Mouse (Mus musculus) heart, adult 2 months (tissue): ENCODE results near the gene Mipep. TPM values are rescaled to one million over a fixed set of nuclear protein-coding genes. Genes with fewer than 3 reads are reported as not detected.

Experiments
- DNase-seq, 2 experiments: peaks; one replicate each; pipeline ENCODE4 v3.0.0; 2021
- H3K27ac ChIP-seq: fragments of 200-600 bp; 2 replicates; pipeline ENCODE4 v1.8.1; 2022
- H3K27me3 ChIP-seq: fragments of 200-500 bp; 2 replicates; pipeline ENCODE4 v1.6.1; 2012; ENCODE audit warnings: mild to moderate bottlenecking, low read length, inconsistent platforms, mixed read lengths; ENCODE audit not compliant: control insufficient read depth, insufficient read depth
- H3K36me3 ChIP-seq: fragments of 200-500 bp; 2 replicates; pipeline ENCODE4 v1.6.1; 2012; ENCODE audit warnings: low read length, inconsistent platforms; ENCODE audit not compliant: control insufficient read depth, insufficient read depth
- H3K4me1 ChIP-seq: fragments of 200-500 bp; 2 replicates; pipeline ENCODE4 v1.6.1; 2011; ENCODE audit warnings: low read length; ENCODE audit not compliant: control insufficient read depth, insufficient read depth
- H3K4me3 ChIP-seq: fragments of 200-600 bp; 2 replicates; pipeline ENCODE4 v1.8.1; 2022
- H3K79me2 ChIP-seq: fragments of 200-500 bp; replicated peaks from 2 replicates; pipeline ENCODE4 v1.6.1; 2012; ENCODE audit warnings: mild to moderate bottlenecking, inconsistent platforms, low read length, moderate library complexity, mixed read lengths; ENCODE audit not compliant: control insufficient read depth, insufficient read depth
- H3K9ac ChIP-seq: fragments of 200-500 bp; 2 replicates; pipeline ENCODE4 v1.6.1; 2012; ENCODE audit warnings: low read depth, mild to moderate bottlenecking, control low read depth, inconsistent platforms, low read length, mixed read lengths
- CTCF ChIP-seq: fragments of 200-600 bp; IDR thresholded peaks from 2 replicates; pipeline ENCODE4 v1.8.1; 2022; ENCODE audit warnings: antibody characterized with exemption, mild to moderate bottlenecking, moderate library complexity
- EP300 ChIP-seq: fragments of 200-500 bp; IDR thresholded peaks from 2 replicates; pipeline ENCODE4 v1.6.1; 2011; ENCODE audit warnings: low read depth, low read length, control low read depth; ENCODE audit not compliant: insufficient read depth
- POLR2A ChIP-seq: fragments of 200-500 bp; IDR thresholded peaks from 2 replicates; pipeline ENCODE4 v1.6.1; 2011; ENCODE audit warnings: mild to moderate bottlenecking, low read depth, low read length, control low read depth; ENCODE audit not compliant: insufficient read depth
- WGBS: fragments of 180-500 bp; shearing (Covaris S2); methylation state at CpG from one replicate; pipeline ENCODE4 v1.1.7; 2018; 5-methylcytosine and 5-hydroxymethylcytosine counted together
- intact Hi-C: fragments of 180-260 bp; cut with DNase I; formaldehyde crosslinking; loops from one replicate; pipeline ENCODE4 v1.15.1; 2025
- polyA plus RNA-seq: library from polyadenylated mRNA; depleted of rRNA; stranded (reverse); fragments of >200 nt; gene quantifications from 2 replicates; pipeline ENCODE4 v1.2.3, GENCODE M21; 2012
- total RNA-seq, 2 experiments: library from RNA; stranded (reverse); gene quantifications; 2 replicates each; pipeline ENCODE4 v1.2.3; 2021

The Mipep gene
- total and polyA plus RNA-seq, 3 experiments = 26.0 to 71.8 (median 61.6) TPM

GRCm38 (mm10) chr14:60752892-60753800 is 31.2 kb upstream of the Mipep start:
- no peak overlapping the region for H3K27ac ChIP-seq

GRCm38 (mm10) chr14:60753801-60754126 is 30.6 kb upstream of the Mipep start:
- Histone ChIP-seq H3K36me3 (peaks cover 6% of the 10 kb centered on the region), H3K9ac (no peak overlapping the region), H3K4me3 (no peak overlapping the region), H3K27ac (no peak overlapping the region), H3K79me2 (peaks cover 3% of the 10 kb centered on the region), H3K27me3 (no peaks in the 10 kb centered on the region), H3K4me1 (peaks cover 6% of the 10 kb centered on the region)
- DNase-seq = no peak
- TF ChIP-seq EP300 (no peak), CTCF (no peak), POLR2A (no peak)
- WGBS = 94% methylated on average over 10 of the region's 10 CpGs
- intact Hi-C loops = no loop called here

More at GRCm38 (mm10) chr14:60752892-60753800, 31.2 kb upstream of the Mipep start:
- WGBS = 84% methylated on average over 14 of the region's 14 CpGs
- peaks cover 6% of the 10 kb centered on the region for H3K36me3 ChIP-seq
- H3K27me3 ChIP-seq = no peaks in the 10 kb centered on the region
- intact Hi-C loops = no loop called here
- H3K4me1 ChIP-seq = peaks cover 6% of the 10 kb centered on the region
- TF ChIP-seq POLR2A (no peak), CTCF (no peak), EP300 (no peak)
- no peak overlapping the region for H3K9ac ChIP-seq
- H3K79me2 ChIP-seq = peaks cover 3% of the 10 kb centered on the region
- H3K4me3 ChIP-seq = no peak overlapping the region
- no peak for DNase-seq

- no peak for TF ChIP-seq POLR2A
- TF ChIP-seq CTCF = no peak
- TF ChIP-seq EP300 = no peak
- DNase-seq = no peak
- WGBS = 93% methylated on average over 5 of the region's 5 CpGs
- peaks cover 3% of the 10 kb centered on the region for H3K79me2 ChIP-seq
- H3K27ac ChIP-seq = no peak overlapping the region
- H3K9ac ChIP-seq = no peak overlapping the region
- H3K4me3 ChIP-seq = no peak overlapping the region
- H3K27me3 ChIP-seq = no peaks in the 10 kb centered on the region
- peaks cover 2% of the 10 kb centered on the region for H3K36me3 ChIP-seq
- intact Hi-C loops = no loop called here
- peaks cover 6% of the 10 kb centered on the region for H3K4me1 ChIP-seq
Measured at GRCm38 (mm10) chr14:60754656-60755055, 29.7 kb upstream of the Mipep start.

- DNase-seq = no peak
- Histone ChIP-seq H3K36me3 (no peaks in the 10 kb centered on the region), H3K4me1 (no peaks in the 10 kb centered on the region), H3K79me2 (peaks cover 3% of the 10 kb centered on the region), H3K27ac (no peak overlapping the region), H3K9ac (no peak overlapping the region), H3K4me3 (no peak overlapping the region), H3K27me3 (no peaks in the 10 kb centered on the region)
- TF ChIP-seq CTCF = no peak
- no peak for TF ChIP-seq EP300
- no peak for TF ChIP-seq POLR2A
- intact Hi-C loops = no loop called here
- 84% methylated on average over 15 of the region's 15 CpGs for WGBS
Measured at GRCm38 (mm10) chr14:60756271-60756670, 28.1 kb upstream of the Mipep start.

GRCm38 (mm10) chr14:60757265-60757664 is 27.1 kb upstream of the Mipep start:
- H3K79me2 ChIP-seq = no peaks in the 10 kb centered on the region; the same call in 1 of the 2 replicates
- H3K27me3 ChIP-seq = no peaks in the 10 kb centered on the region
- WGBS = 94% methylated on average over 8 of the region's 8 CpGs
- intact Hi-C loops = no loop called here
- H3K27ac ChIP-seq = no peak overlapping the region
- H3K4me3 ChIP-seq = no peak overlapping the region
- no peak for TF ChIP-seq POLR2A
- TF ChIP-seq EP300 = no peak
- no peak for TF ChIP-seq CTCF
- no peak overlapping the region for H3K9ac ChIP-seq
- no peaks in the 10 kb centered on the region for H3K36me3 ChIP-seq
- no peak for DNase-seq
- H3K4me1 ChIP-seq = peaks cover 5% of the 10 kb centered on the region

- Histone ChIP-seq H3K4me3 (no peak overlapping the region), H3K79me2 (no peaks in the 10 kb centered on the region; the same call in 1 of the 2 replicates), H3K9ac (no peak overlapping the region), H3K4me1 (peaks cover 6% of the 10 kb centered on the region), H3K27ac (no peak overlapping the region), H3K36me3 (no peaks in the 10 kb centered on the region), H3K27me3 (no peaks in the 10 kb centered on the region)
- intact Hi-C loops = no loop called here
- no peak for DNase-seq
- 95% methylated on average over 7 of the region's 7 CpGs for WGBS
- TF ChIP-seq CTCF (no peak), POLR2A (no peak), EP300 (no peak)
Measured at GRCm38 (mm10) chr14:60757722-60758121, 26.7 kb upstream of the Mipep start.
